Mouse (Mus musculus) kidney, adult 2 months (tissue): ENCODE data around the gene Gli3. TPM values are rescaled to one million over a fixed set of nuclear protein-coding genes. Genes with fewer than 3 reads are reported as not detected.

Experiments
- DNase-seq: peaks from one replicate; pipeline ENCODE4 v3.0.0; 2021
- H3K27ac ChIP-seq: fragments of 200-500 bp; 2 replicates; pipeline ENCODE4 v1.5.1; 2012; ENCODE audit warnings: low read depth, low read length, control low read depth, inconsistent platforms; ENCODE audit not compliant: insufficient read depth
- H3K27me3 ChIP-seq: fragments of 200-500 bp; replicated peaks from 2 replicates; pipeline ENCODE4 v1.6.1; 2012; ENCODE audit warnings: mild to moderate bottlenecking, moderate library complexity, low read length, inconsistent platforms; ENCODE audit not compliant: control insufficient read depth, insufficient read depth
- H3K36me3 ChIP-seq: fragments of 200-500 bp; 2 replicates; pipeline ENCODE4 v1.6.1; 2012; ENCODE audit warnings: mild to moderate bottlenecking, moderate library complexity, low read length, inconsistent platforms; ENCODE audit not compliant: control insufficient read depth, insufficient read depth
- H3K4me1 ChIP-seq: fragments of 200-500 bp; 2 replicates; pipeline ENCODE4 v1.6.1; 2011; ENCODE audit warnings: low read length; ENCODE audit not compliant: control insufficient read depth, insufficient read depth
- H3K4me3 ChIP-seq: fragments of 200-500 bp; 2 replicates; pipeline ENCODE4 v1.5.1; 2011; ENCODE audit warnings: mild to moderate bottlenecking, low read depth, low read length, control low read depth; ENCODE audit not compliant: insufficient read depth
- CTCF ChIP-seq: fragments of 200-500 bp; conservative IDR thresholded peaks from 2 replicates; pipeline ENCODE4 v1.5.1; 2011; ENCODE audit warnings: low read depth, mild to moderate bottlenecking, control low read depth, low read length, moderate library complexity, mixed read lengths; ENCODE audit not compliant: insufficient read depth, insufficient read length
- POLR2A ChIP-seq: fragments of 200-500 bp; IDR thresholded peaks from one replicate; pipeline ENCODE4 v1.6.1; 2011; ENCODE audit warnings: low read depth, low read length, control low read depth
- WGBS: fragments of 180-500 bp; shearing (Covaris S2); methylation state at CpG from one replicate; pipeline ENCODE4 v1.1.7; 2018; 5-methylcytosine and 5-hydroxymethylcytosine counted together
- polyA plus RNA-seq: library from polyadenylated mRNA; depleted of rRNA; stranded (reverse); fragments of >200 nt; gene quantifications from 2 replicates; pipeline ENCODE4 v1.2.3, GENCODE M21; 2012

The Gli3 gene
- polyA plus RNA-seq, 1 experiment, result 0.99 TPM

DNA sequence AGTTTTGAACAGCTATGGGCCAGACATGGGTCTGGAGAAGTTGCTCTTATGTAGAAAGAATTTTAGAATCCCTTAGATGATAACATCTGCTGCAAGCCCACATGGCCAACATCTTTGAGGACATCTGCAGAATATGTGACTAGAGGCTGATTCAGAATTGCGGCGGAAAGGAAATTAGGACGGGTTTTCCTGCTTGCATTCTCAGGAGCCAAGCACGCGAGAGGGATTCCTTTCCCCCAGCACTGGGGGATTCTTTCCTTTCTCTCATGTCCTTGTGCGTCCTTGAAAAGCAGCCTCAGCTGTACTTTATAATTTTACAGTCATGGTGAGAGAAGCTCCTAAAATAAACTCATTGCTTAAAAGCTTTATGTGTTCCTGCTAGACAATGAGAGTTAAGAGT lies 141.0 kb downstream of the Gli3 start:
- Histone ChIP-seq H3K4me3 (no peak overlapping the region), H3K27me3 (no peaks in the 10 kb centered on the region), H3K4me1 (peaks cover 2% of the 10 kb centered on the region; the same call in 1 of the 2 replicates), H3K36me3 (no peaks in the 10 kb centered on the region), H3K27ac (no peak overlapping the region)
- TF ChIP-seq CTCF (no peak), POLR2A (no peak)
- DNase-seq, result no peak
- WGBS, result 68% methylated on average over 6 of the region's 6 CpGs

DNA sequence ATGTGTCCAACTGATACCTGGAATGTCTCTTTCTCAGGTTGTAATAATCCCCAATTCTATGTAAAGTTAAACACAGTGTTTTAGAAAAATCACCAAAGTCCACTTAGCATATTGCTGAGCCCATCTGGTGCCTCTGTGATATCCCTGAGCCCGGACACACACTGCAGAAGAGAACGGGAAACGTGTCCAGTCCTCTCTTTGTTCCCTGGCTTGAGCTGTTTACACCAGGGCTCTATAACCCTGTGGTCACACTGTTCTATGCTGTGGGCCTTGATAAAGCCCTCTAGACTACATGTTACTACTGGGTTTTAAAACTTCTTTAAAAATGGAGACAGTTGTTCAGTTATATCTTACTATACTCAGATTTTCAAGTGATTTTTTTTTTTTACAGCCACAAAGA lies 154.4 kb downstream of the Gli3 start:
- Histone ChIP-seq H3K27ac (no peak overlapping the region), H3K4me1 (no peaks in the 10 kb centered on the region), H3K36me3 (no peaks in the 10 kb centered on the region), H3K4me3 (no peak overlapping the region), H3K27me3 (no peaks in the 10 kb centered on the region)
- 85% methylated on average over 3 of the region's 3 CpGs for WGBS
- TF ChIP-seq CTCF (no peak), POLR2A (no peak)
- no peak for DNase-seq

DNA sequence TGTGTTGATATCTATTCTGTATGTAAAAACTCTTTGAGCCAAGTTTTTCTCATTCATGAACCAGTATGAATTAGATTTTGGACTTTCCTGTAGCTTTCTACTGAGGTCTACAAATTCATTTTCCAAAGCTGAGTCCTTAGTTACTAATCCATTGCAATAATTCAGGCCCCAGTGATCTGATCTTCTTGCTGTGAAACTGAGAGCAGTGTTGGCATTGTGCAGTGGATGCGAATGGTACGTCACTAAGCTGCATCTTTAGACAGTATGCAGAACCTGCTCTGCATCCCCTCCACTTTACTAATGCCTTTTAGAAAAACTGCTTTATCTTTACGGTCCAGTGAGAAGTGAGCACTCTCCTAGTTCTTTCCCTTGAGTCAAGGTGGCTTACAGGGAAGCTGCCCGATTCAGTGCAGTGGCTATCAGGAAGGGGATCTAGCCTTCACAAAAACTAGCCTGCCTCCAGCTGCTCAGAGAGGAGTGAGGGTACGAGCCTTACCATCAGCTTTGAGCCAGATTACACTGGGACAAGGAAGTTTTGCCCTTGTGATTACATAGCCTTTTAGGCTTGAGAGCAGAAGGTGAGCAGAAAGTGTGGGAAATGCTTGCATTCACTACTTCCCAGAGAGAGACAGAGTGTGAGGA lies 155.1 kb downstream of the Gli3 start:
- no peak for TF ChIP-seq CTCF
- no peak for TF ChIP-seq POLR2A

DNA sequence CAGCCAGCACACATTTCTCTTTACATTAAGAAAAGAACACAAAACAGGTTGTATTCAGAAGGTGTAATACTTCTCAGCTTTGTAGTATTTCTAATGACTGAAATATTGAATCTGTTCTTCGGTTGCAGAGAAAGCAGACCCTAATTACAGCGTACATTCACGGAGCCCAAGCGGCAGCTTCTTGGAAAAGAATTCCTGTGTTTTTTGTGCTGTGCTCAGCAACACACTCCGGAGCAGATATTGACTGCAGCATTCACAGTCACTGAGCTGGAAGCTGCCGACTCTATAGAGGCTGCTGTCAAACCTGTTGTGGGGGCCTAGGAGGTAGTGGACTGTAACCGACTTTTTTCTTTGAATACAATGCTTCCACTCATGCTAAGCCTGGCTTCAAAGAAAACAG lies 158.0 kb downstream of the Gli3 start:
- Histone ChIP-seq H3K36me3 (no peaks in the 10 kb centered on the region), H3K27me3 (no peaks in the 10 kb centered on the region), H3K27ac (no peak overlapping the region), H3K4me1 (no peaks in the 10 kb centered on the region), H3K4me3 (no peak overlapping the region)
- TF ChIP-seq CTCF (no peak), POLR2A (no peak)
- no peak for DNase-seq
- WGBS, result 61% methylated on average over 7 of the region's 7 CpGs

More for the DNA sequence above, 155.1 kb downstream of the Gli3 start:
- Histone ChIP-seq H3K4me1 (no peaks in the 10 kb centered on the region), H3K27me3 (no peaks in the 10 kb centered on the region), H3K4me3 (no peak overlapping the region), H3K27ac (no peak overlapping the region), H3K36me3 (no peaks in the 10 kb centered on the region)
- WGBS, result 76% methylated on average over 5 of the region's 5 CpGs
- no peak for DNase-seq

DNA sequence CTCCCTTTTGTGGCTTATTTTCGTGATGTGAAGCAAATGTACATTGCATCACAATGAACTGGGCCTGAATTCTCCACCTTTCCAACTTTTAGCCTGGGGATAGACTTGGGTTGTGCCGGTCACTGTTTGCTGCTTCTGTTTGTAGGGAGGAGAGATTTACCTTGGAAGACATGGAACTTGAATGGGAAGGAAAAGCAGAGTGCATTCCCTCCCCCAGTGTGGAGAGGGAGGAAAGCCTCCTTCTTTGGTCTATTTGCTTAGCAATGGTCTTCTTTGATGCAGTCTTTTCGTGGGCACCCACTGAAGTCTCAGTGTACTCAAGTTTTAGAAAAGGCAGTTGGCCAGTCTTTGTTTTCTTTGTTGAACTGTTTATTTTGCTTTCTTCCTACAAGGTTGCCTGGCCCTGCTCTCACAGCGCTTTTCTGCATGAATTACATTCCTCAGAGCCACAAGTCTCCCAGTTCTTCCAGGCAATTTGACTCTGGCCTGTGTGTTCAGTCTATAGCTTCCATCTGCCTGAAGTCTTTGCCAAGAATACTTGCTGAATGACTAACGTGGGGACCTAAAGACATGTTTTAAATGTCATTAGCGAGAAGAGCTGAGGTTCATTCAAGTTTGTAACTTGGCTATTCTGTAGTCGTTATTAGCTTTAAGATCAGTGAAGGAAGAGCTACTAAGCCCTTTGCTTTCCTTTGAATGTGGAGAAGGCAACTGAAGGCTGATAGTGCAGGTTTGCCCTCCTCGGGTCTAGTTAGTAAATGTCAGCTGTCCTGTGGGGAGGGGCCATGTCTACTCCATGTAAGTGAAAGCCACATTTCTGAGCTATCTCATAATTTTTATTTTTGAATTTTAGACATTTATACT lies 161.7 kb downstream of the Gli3 start:
- H3K4me1 ChIP-seq, result no peaks in the 10 kb centered on the region
- peak overlapping the region; percentile 16; the same call in 1 of the 2 replicates for H3K27ac ChIP-seq
- H3K27me3 ChIP-seq, result no peaks in the 10 kb centered on the region
- TF ChIP-seq POLR2A (no peak), CTCF (no peak)
- no peak overlapping the region for H3K4me3 ChIP-seq
- no peak for DNase-seq
- WGBS, result 55% methylated on average over 8 of the region's 8 CpGs
- H3K36me3 ChIP-seq, result no peaks in the 10 kb centered on the region

DNA sequence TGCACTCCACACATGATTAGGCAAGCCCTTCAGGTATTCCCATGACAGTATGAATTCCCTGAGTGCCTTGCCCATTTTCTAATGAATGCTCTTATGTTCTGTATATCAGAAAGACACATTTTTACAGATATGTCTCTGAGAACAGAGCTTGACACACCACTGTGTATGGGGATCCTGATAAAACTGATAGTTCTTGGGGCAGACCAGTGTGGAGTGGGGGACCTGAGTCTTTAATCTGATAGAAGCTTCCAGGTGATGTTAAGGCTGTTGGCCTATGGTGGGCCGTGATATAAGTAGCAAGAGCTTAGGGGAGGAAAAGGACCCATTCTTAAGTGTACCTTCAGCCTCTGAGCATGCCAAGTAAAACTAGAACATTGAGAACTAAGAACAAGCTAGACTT lies 178.5 kb downstream of the Gli3 start:
- TF ChIP-seq CTCF, result no peak
- no peak for TF ChIP-seq POLR2A
- no peak for DNase-seq
- Histone ChIP-seq H3K4me1 (no peaks in the 10 kb centered on the region), H3K36me3 (no peaks in the 10 kb centered on the region), H3K27me3 (no peaks in the 10 kb centered on the region), H3K27ac (no peak overlapping the region), H3K4me3 (no peak overlapping the region)
- 89% methylated on average over 1 of the region's 1 CpGs for WGBS

DNA sequence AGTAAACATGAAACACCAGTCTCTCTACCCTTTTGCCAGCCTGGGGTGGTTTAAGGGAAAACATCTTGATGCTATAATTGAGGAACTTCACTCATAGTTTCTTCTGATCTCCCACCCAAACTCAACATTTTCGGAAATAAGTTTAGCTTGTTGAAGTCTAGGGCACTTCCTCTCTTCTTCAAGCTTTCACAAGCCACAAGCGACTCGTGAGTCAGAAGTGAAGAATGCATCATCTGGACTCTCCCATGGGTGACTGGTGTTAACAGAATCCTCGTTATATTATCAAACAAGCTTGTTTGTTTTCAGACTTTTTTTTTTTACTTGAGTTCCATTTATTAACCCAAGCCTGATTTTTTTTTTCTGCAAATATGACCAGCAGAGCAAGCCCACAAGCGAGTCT lies 197.5 kb downstream of the Gli3 start:
- Histone ChIP-seq H3K4me1 (no peaks in the 10 kb centered on the region), H3K27me3 (no peaks in the 10 kb centered on the region), H3K4me3 (no peak overlapping the region), H3K36me3 (no peaks in the 10 kb centered on the region), H3K27ac (no peak overlapping the region)
- DNase-seq, result no peak
- no peak for TF ChIP-seq CTCF
- TF ChIP-seq POLR2A, result no peak
- 77% methylated on average over 5 of the region's 5 CpGs for WGBS
